Mouse (Mus musculus): Measurements from ENCODE around the gene Txndc16. TPM values are rescaled to one million over a fixed set of nuclear protein-coding genes. Genes with fewer than 3 reads are reported as not detected.

Gene Txndc16
- polyA plus RNA-seq, 1 experiment from 2014 or later, result 3.2 TPM

DNA sequence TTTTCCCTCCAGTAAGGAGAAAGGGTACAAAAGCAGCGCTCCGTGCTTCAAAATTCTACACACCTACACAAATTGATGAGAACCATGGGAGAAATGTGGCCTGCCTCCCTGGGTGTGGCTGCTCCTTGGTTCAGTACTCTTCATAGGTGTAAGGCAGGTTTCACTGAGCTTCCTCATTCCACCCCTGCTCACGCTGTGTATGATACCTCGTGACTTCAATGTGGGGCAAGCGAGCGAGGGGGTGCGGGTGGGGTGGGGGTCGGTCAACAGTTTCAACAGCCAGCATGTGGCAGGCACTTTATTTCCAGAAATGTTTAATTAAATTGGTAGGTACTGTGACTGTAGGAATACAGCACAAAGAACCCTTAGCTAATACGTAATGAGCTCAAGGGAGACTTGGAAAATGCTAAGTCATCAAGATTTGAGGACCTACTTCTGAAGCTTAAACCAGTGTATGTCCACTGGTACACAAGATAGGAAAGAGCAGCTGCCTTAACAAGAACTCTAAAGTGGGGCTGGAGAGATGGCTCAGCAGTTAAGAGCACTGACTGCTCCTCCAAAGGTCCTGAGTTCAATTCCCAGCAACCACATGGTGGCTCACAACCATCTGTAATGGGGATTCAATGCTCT lies 3.3 kb downstream of the Txndc16 start:
- Histone ChIP-seq H3K4me2 (ENCODE audit: low read depth, low read length) (no peak overlapping the region), H3K4me3 (ENCODE audit: low read depth, low read length) (no peak overlapping the region), H3K9me3 (replicated peaks; ENCODE audit: control insufficient read depth, low read length) (no peaks in the 10 kb centered on the region), H3K27ac (ENCODE audit: low read length) (no peak overlapping the region), H3K4me1 (ENCODE audit: control insufficient read depth, low read depth, low read length) (peaks cover 13% of the 10 kb centered on the region; the same call in 1 of the 2 replicates), H3K36me3 (ENCODE audit: control insufficient read depth, insufficient read depth) (no peaks in the 10 kb centered on the region), H3K9ac (ENCODE audit: low read depth, low read length) (no peak overlapping the region), H3K27me3 (ENCODE audit: control insufficient read depth, insufficient read depth, low read depth, low read length) (peaks cover 24% of the 10 kb centered on the region)
- ATAC-seq (ENCODE audit: low read depth), result no peak
- WGBS (ENCODE audit: insufficient replicate concordance), result 80% methylated on average over 9 of the region's 9 CpGs

DNA sequence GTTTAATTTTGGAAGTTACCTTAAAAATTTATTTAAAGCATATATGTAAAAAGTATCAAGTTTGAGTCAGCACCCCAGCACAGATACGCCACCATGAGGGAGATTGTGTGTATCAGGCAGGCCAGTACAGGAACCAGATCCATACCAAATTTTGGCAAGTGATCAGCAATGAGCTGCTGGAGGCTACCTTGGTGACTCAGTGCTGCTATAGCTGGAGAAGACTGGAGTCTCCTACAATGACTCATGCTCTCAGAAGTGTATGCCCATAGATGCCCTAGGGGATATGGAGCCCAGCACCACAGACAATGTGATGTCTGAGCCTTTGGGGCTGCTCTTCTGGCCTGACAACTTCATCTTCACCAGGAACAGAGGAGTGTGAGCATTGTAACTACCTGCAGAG lies 8.7 kb downstream of the Txndc16 start:
- H3K9ac ChIP-seq (ENCODE audit: low read depth, low read length), result no peak overlapping the region
- no peaks in the 10 kb centered on the region for H3K9me3 ChIP-seq (replicated peaks; ENCODE audit: control insufficient read depth, low read length)
- H3K27me3 ChIP-seq (ENCODE audit: control insufficient read depth, insufficient read depth, low read depth, low read length), result no peaks in the 10 kb centered on the region
- no peak overlapping the region for H3K4me3 ChIP-seq (ENCODE audit: low read depth, low read length)
- H3K4me1 ChIP-seq (ENCODE audit: control insufficient read depth, low read depth, low read length), result no peaks in the 10 kb centered on the region
- no peak for ATAC-seq (ENCODE audit: low read depth)
- no peak overlapping the region for H3K27ac ChIP-seq (ENCODE audit: low read length)
- no peaks in the 10 kb centered on the region for H3K36me3 ChIP-seq (ENCODE audit: control insufficient read depth, insufficient read depth)
- H3K4me2 ChIP-seq (ENCODE audit: low read depth, low read length), result no peak overlapping the region
- 68% methylated on average over 1 of the region's 1 CpGs for WGBS (ENCODE audit: insufficient replicate concordance)

DNA sequence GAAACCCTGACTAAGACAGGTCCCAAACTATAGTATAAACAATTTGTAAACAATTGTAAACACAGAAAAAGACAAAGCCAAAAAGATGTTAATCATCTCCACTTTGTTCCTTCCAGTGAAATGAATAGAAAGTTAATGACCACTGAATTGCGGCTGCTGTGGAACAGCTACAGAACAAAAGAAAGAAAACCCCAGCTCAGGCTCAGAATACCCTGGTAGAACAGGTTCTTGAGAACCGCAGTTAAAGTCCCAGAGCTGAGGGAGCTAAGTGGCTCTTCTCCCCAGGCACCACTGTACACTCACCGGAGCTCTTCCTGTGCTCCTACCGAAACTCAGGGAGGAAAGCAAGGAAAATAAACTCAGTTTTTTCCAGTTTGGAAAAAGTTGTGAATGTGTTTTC lies 9.4 kb downstream of the Txndc16 start:
- WGBS (ENCODE audit: insufficient replicate concordance), result 67% methylated on average over 4 of the region's 4 CpGs
- Histone ChIP-seq H3K4me2 (ENCODE audit: low read depth, low read length) (no peak overlapping the region), H3K36me3 (ENCODE audit: control insufficient read depth, insufficient read depth) (no peaks in the 10 kb centered on the region), H3K27me3 (ENCODE audit: control insufficient read depth, insufficient read depth, low read depth, low read length) (no peaks in the 10 kb centered on the region), H3K4me3 (ENCODE audit: low read depth, low read length) (no peak overlapping the region), H3K9me3 (replicated peaks; ENCODE audit: control insufficient read depth, low read length) (no peaks in the 10 kb centered on the region), H3K4me1 (ENCODE audit: control insufficient read depth, low read depth, low read length) (no peaks in the 10 kb centered on the region), H3K9ac (ENCODE audit: low read depth, low read length) (no peak overlapping the region), H3K27ac (ENCODE audit: low read length) (no peak overlapping the region)
- ATAC-seq (ENCODE audit: low read depth), result no peak

DNA sequence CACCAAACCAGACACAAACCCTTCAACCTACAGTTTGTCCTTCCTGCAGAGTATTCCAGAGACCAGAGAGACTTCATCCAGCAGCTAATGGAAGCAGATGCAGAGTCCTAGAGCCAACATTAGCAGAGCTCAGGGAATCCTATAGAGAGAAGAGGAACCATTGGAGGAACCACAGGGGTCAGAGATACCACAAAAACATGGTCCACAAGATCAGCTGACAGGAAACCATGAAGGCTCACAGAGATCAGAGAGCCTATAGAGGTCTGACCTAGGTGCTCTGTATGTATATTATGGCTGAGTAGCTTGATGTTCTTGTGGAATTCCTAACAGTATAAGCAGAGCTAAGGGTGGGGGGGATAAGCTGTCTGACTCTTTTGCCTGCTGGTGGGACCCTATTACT lies 19.5 kb downstream of the Txndc16 start:
- ATAC-seq (ENCODE audit: low read depth), result no peak
- Histone ChIP-seq H3K27ac (ENCODE audit: low read length) (no peak overlapping the region), H3K4me3 (ENCODE audit: low read depth, low read length) (no peak overlapping the region), H3K27me3 (ENCODE audit: control insufficient read depth, insufficient read depth, low read depth, low read length) (no peaks in the 10 kb centered on the region), H3K4me1 (ENCODE audit: control insufficient read depth, low read depth, low read length) (no peaks in the 10 kb centered on the region), H3K4me2 (ENCODE audit: low read depth, low read length) (no peak overlapping the region), H3K36me3 (ENCODE audit: control insufficient read depth, insufficient read depth) (no peaks in the 10 kb centered on the region), H3K9me3 (replicated peaks; ENCODE audit: control insufficient read depth, low read length) (no peaks in the 10 kb centered on the region), H3K9ac (ENCODE audit: low read depth, low read length) (no peak overlapping the region)

DNA sequence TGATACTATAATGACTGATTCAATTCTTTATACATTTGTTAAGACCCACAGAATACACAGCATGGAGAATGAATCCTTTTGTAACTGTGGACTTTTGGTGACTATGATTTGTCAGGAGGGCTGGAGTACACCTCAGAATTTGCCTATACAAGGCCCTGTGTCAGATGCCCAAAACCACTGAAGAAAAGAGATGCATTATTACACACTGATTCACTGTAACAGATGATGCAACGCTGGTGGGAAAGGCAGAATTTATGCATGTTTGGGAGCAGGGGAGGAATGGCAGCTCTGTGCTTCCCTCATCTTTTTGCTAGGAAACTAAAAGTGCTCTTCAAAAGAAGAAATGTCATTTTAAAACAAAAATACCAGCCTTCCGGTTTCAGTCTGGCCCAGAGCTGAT lies 29.1 kb downstream of the Txndc16 start:
- 63% methylated on average over 2 of the region's 2 CpGs for WGBS (ENCODE audit: insufficient replicate concordance)
- Histone ChIP-seq H3K9ac (ENCODE audit: low read depth, low read length) (no peak overlapping the region), H3K36me3 (ENCODE audit: control insufficient read depth, insufficient read depth) (no peaks in the 10 kb centered on the region), H3K27ac (ENCODE audit: low read length) (no peak overlapping the region), H3K9me3 (replicated peaks; ENCODE audit: control insufficient read depth, low read length) (no peaks in the 10 kb centered on the region), H3K27me3 (ENCODE audit: control insufficient read depth, insufficient read depth, low read depth, low read length) (no peaks in the 10 kb centered on the region), H3K4me3 (ENCODE audit: low read depth, low read length) (no peak overlapping the region), H3K4me2 (ENCODE audit: low read depth, low read length) (no peak overlapping the region), H3K4me1 (ENCODE audit: control insufficient read depth, low read depth, low read length) (no peaks in the 10 kb centered on the region)
- ATAC-seq (ENCODE audit: low read depth), result no peak

DNA sequence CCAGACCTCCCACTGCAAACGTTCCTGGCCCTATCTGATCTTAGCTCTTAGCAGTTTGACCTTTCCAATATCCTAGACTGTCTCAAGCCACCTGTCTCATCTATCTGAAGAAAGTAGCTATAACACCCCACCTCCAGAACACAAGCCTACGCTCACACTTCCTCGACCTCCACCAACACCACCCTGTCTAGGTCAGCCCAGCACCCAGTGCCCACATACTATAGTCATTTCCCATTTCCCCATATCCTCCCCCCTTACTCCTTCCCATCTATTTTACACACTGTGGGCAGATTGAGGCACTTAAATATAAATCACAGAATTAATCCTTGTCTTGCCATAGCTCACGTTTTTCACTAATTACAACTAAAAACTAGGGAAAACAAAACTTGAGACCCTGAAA lies 38.5 kb downstream of the Txndc16 start:
- no peak for ATAC-seq (ENCODE audit: low read depth)
- WGBS (ENCODE audit: insufficient replicate concordance), result 53% methylated on average over 4 of the region's 4 CpGs

DNA sequence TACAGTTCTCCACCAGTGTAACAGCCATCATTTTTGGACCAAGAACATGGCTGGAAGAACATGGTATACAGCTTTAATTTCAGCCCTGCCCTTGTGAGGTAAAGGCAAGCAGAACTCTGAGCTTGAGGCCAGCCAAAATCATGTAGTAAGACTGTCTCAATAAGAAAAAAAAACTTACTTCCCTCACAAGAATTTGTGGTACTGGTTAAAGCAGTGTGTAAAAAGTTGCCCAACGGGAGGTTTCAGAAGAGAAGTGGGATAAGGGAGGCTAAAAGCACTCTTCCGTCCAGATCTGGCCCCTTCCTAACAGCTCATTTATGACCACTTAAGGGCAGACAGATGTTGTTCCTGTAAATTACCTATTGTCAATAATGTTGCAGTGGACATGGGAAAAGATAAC lies 40.5 kb downstream of the Txndc16 start:
- no peaks in the 10 kb centered on the region for H3K27me3 ChIP-seq (ENCODE audit: control insufficient read depth, insufficient read depth, low read depth, low read length)
- ATAC-seq (ENCODE audit: low read depth), result no peak

More for the DNA sequence above, 38.5 kb downstream of the Txndc16 start:
- no peak overlapping the region for H3K4me3 ChIP-seq (ENCODE audit: low read depth, low read length)
- no peaks in the 10 kb centered on the region for H3K9me3 ChIP-seq (replicated peaks; ENCODE audit: control insufficient read depth, low read length)
- H3K9ac ChIP-seq (ENCODE audit: low read depth, low read length), result no peak overlapping the region
- no peaks in the 10 kb centered on the region for H3K27me3 ChIP-seq (ENCODE audit: control insufficient read depth, insufficient read depth, low read depth, low read length)
- H3K4me2 ChIP-seq (ENCODE audit: low read depth, low read length), result no peak overlapping the region
- H3K27ac ChIP-seq (ENCODE audit: low read length), result no peak overlapping the region
- no peaks in the 10 kb centered on the region for H3K4me1 ChIP-seq (ENCODE audit: control insufficient read depth, low read depth, low read length)
- no peaks in the 10 kb centered on the region for H3K36me3 ChIP-seq (ENCODE audit: control insufficient read depth, insufficient read depth)

DNA sequence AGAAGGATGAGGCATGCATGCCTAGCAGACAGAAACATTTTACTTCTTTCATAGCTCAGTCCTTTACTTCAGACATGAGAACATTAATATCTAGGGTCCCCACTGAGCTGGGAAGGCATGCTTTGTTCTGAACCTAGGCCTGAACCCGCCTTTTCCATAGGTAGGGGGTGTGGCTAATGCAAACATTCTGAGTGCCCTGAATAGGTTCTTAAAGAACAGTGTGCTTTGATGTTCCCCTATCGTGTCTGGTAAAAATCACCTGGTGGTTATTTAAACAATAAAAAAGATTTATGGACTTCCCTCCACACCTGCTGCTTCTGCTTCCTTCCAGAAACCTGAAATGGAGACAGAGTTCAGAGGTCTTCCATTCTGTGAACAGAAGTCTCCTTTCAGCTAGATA lies 40.9 kb downstream of the Txndc16 start:
- H3K27me3 ChIP-seq (ENCODE audit: control insufficient read depth, insufficient read depth, low read depth, low read length), result no peaks in the 10 kb centered on the region
- no peaks in the 10 kb centered on the region for H3K36me3 ChIP-seq (ENCODE audit: control insufficient read depth, insufficient read depth)
- ATAC-seq (ENCODE audit: low read depth), result no peak
- WGBS (ENCODE audit: insufficient replicate concordance), result 46% methylated on average over 2 of the region's 2 CpGs
- no peak overlapping the region for H3K4me3 ChIP-seq (ENCODE audit: low read depth, low read length)
- no peak overlapping the region for H3K9ac ChIP-seq (ENCODE audit: low read depth, low read length)
- no peak overlapping the region for H3K27ac ChIP-seq (ENCODE audit: low read length)
- H3K9me3 ChIP-seq (replicated peaks; ENCODE audit: control insufficient read depth, low read length), result no peaks in the 10 kb centered on the region
- no peak overlapping the region for H3K4me2 ChIP-seq (ENCODE audit: low read depth, low read length)
- no peaks in the 10 kb centered on the region for H3K4me1 ChIP-seq (ENCODE audit: control insufficient read depth, low read depth, low read length)

More for the DNA sequence above, 40.5 kb downstream of the Txndc16 start:
- Histone ChIP-seq H3K9me3 (replicated peaks; ENCODE audit: control insufficient read depth, low read length) (no peaks in the 10 kb centered on the region), H3K4me1 (ENCODE audit: control insufficient read depth, low read depth, low read length) (no peaks in the 10 kb centered on the region), H3K4me3 (ENCODE audit: low read depth, low read length) (no peak overlapping the region), H3K9ac (ENCODE audit: low read depth, low read length) (no peak overlapping the region), H3K27ac (ENCODE audit: low read length) (no peak overlapping the region), H3K36me3 (ENCODE audit: control insufficient read depth, insufficient read depth) (no peaks in the 10 kb centered on the region), H3K4me2 (ENCODE audit: low read depth, low read length) (no peak overlapping the region)
- 55% methylated on average over 2 of the region's 2 CpGs for WGBS (ENCODE audit: insufficient replicate concordance)

DNA sequence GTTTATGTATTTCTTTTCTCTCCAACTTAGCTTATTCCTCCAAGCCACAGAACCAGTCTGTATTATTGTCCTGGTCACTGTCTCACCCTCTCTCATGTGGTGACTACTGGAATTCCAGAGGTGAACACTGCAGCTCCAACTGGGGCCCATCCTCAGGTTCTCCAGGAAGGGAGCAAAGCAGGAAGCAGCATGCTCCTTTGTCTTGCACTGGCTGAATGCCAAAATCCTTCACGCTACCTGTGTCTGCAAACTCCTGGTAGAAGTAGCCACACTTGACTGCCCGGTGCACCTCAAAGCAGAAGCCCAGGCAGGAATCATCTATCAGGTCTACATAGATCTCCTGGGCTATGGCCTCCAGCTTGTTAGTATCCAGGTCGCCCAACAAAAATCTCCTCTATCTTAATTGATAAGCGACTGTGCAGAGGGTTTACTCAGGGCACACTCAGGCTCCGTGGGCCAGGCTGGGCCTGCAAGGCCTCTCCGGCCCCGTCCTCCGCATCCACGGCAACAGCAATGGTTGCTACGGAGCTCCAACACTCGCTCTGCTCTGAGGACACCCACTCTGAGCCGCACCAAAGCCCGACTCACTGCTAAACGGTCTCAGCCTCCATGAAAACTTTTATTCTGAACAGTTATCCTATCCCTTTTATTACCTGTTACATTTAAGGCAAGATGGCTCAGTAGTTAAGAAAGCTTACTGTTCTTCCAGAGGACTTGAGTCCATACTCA lies 45.0 kb downstream of the Txndc16 start:
- WGBS (ENCODE audit: insufficient replicate concordance), result 70% methylated on average over 14 of the region's 14 CpGs
- no peak for ATAC-seq (ENCODE audit: low read depth)
- no peaks in the 10 kb centered on the region for H3K36me3 ChIP-seq (ENCODE audit: control insufficient read depth, insufficient read depth)

More for the DNA sequence above, 45.0 kb downstream of the Txndc16 start:
- H3K27ac ChIP-seq (ENCODE audit: low read length), result no peak overlapping the region
- H3K4me1 ChIP-seq (ENCODE audit: control insufficient read depth, low read depth, low read length), result no peaks in the 10 kb centered on the region
- no peak overlapping the region for H3K4me3 ChIP-seq (ENCODE audit: low read depth, low read length)
- H3K4me2 ChIP-seq (ENCODE audit: low read depth, low read length), result no peak overlapping the region
- H3K27me3 ChIP-seq (ENCODE audit: control insufficient read depth, insufficient read depth, low read depth, low read length), result no peaks in the 10 kb centered on the region
- H3K9me3 ChIP-seq (replicated peaks; ENCODE audit: control insufficient read depth, low read length), result no peaks in the 10 kb centered on the region
- no peak overlapping the region for H3K9ac ChIP-seq (ENCODE audit: low read depth, low read length)
